Mouse (Mus musculus) heart, postnatal 4 days (tissue): ENCODE data around the gene 1700012B09Rik. TPM values are rescaled to one million over a fixed set of nuclear protein-coding genes. Genes with fewer than 3 reads are reported as not detected.
A peak's percentile ranks its signal among the peaks of the same experiment; 100 is the strongest.

Source experiments
- DNase-seq: peaks from one replicate; pipeline ENCODE4 v3.0.0; 2021
- total RNA-seq, 2 experiments: library from RNA; stranded (reverse); gene quantifications; 2 replicates each; pipeline ENCODE4 v1.2.3; 2021

Gene 1700012B09Rik
- not detected for total RNA-seq

DNA sequence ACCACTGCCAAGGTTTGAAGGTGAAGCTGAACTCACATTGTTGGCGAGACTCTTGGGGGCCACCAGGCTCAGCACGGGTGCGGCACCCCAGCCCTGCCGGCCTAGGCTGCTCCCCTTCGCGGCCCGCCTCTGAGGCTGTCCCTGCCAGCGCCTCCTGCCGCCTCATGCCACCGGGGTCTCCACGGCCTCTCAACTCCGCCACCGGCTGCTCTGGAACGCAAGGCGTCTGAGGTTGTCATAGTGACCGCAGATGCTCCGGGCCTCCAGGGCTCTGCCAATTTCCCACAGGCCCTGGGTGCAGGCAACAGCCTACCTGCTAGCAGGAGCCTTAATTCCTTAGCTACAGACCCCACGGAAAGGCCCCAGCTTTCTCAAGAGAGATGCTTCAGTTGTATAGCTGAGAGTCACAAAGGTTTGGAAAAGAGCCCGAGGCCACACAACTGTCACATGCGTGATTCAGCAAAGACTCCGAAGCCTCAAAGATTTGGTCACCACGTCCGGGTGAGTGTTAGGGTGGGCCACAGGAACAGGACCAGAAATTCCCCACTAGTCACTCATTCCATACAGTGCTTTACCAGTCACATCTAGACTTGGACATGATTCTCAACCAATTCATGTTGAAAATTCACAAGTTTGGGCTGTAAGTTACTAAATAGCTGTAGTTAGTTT is at the start of gene 1700012B09Rik:
Gene 1700012B09Rik, minus strand, starts transcription at position 228 of the 669 bp plus-strand sequence.
- DNase-seq, result no peak

DNA sequence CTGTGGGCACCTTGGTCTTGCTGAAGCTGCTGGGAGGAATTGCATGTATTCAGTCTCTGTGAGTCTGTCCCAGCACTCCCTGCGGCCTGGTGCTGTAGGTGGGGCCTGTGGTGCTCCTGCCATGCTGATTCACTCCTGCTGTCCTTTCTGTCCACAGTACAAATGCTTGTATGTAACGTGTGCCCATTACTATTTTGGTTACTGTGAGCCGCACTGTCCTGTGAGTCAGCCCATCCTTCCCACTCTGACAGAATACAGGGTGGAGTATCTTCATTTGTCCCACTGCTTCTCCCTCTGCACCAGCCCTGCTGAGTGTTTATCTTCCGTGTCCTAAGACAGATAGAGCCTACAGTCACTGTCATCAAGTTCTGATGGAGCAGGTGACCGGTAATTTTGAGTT is 39.3 kb upstream of the 1700012B09Rik start:
- DNase-seq, result no peak

DNA sequence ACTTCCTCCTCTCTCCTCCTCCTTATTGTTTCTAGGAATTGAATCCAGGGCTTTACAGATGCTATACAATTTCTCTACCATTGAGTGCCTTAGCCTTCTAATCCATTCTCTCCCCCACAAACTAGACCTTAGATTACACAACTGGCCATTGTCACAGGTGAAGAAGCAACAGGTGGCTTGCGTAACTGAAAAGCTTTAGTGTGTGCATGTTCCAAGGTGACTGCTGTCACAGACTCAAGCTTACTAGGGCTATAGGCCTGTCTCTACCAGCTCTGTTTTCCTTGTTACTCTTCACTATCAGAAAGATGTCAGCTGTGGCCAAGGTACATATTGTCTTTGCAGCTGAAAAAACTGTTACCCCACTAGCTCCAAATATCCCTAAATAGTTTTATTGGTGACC is 36.0 kb upstream of the 1700012B09Rik start:
- DNase-seq, result no peak

DNA sequence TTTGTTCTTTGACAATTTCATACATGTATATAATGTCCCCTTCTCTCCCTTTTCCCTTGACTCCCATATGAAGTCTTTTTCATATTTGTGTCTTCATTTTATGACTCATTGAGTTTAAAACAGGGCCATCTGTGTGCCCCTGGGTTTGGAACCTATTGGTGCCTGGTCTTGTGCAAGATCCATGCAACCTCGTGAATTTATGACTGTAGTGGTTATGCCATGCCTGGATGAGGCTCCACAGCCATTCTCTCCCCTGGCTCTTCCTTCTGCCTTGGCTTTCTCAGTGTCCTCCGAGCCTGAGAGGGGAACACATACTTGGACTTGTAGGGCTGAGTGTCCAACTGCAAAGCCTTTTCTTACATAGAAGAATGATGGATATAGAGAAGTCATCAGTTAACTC is 34.9 kb upstream of the 1700012B09Rik start:
- DNase-seq, result no peak

DNA sequence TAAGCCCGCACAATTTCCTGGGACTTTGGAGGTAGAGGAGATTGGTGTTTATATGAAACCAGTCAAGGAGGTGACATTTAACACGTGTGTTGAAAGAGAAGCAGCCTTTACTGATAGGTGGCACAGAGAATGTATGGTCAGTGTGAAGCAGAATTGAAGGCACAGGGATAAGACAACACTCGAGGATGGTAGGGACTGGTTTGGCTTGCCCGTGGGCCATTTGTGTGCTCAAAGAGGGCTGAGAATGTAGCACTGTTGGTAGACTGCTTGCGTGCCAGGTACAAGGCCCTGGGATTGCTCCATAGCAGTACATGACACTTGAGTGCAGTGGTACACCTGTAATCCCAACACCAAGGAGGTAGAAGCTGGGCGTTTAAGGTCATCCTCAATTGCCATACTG is 16.5 kb upstream of the 1700012B09Rik start:
- DNase-seq, result no peak

DNA sequence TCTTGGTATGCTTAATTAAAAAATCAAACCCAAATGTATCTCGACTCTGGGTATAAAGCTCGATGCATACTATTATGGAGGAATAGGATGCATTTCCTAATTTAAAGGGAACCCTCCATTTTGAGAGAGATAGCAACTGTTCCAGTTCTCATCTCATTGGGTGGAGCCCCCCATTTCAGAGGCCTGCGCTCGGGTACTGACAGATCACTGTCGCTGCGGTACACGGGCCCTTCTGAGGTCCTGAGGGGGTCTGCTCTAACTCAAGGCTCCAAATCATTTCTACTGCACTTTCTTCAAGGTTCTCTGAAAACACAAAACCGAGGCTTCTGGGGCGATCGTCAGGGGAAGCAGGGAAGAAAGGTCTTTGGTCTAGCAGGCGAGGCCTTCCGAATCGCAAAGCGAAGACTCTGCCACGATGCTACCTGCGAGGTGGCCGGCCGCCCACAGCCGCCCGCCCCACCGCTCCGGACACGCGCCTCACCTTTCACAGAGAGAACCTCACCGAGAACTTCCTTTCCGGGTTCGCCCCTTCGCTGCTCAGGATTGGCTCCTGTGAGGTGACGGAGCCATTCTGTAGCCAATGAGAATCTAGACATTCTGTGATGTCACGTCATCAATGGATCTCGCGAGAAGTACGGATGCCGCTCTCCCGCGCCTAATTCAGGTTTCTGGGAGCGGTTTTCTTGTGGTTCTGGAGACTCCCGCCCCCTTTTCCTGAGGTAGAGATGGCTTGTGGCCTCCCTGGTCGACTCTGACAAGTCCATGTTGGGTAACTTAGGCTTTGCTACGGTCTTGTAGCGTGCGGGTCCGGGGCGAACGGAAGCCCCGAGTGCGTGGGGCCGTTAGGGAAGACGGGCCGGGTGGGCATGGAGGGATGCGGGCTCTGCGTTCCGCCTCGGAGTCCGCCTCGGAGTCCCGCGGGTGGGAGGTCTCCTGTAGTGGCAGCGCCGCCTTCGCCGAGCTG is 13.5 kb upstream of the 1700012B09Rik start, which contains the start of the genes Mre11a and Ankrd49:
Gene Mre11a, plus strand, starts transcription at position 616 of the 964 bp plus-strand sequence.
Gene Ankrd49, minus strand, starts transcription at position 818 of the 964 bp plus-strand sequence.
- peak; percentile 93 for DNase-seq

DNA sequence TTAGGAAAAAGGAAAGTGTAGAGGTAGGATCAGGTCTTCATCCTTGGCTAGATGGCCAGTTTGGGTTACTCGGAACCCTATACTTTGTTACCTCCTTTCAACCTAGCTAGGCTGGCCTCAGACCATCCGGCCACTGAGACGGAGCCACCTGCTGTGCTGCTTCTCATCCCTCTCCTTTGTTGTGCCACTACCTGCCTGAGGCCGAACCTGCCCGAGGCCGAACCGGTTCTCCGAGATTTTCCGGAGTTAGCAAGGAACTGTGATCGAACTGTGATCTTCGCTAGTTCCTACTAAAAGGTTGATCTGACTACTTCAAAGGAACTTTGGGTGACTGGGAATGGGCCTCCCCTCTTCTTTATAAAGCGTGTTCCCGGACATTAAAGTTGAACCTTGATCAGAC is 7.5 kb upstream of the 1700012B09Rik start:
- DNase-seq, result no peak

DNA sequence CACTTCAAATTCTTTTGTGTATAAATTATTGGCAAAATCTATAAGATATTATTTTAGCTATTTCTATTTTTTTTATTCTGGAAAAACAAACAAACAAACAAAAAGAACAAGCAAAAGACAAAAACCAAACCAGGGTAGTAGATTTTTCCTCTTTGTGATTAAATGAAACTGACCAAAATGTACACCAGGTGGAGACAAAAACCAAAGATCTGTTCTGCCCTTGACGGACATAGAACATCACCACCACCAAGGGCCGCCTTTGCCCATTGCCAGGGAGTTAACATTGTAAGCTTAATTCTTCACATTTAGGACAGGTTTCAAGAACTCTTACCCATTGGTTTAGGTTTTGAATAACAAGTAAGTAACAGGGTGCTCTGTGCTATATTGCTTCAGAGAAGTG is 3.0 kb upstream of the 1700012B09Rik start:
- no peak for DNase-seq

DNA sequence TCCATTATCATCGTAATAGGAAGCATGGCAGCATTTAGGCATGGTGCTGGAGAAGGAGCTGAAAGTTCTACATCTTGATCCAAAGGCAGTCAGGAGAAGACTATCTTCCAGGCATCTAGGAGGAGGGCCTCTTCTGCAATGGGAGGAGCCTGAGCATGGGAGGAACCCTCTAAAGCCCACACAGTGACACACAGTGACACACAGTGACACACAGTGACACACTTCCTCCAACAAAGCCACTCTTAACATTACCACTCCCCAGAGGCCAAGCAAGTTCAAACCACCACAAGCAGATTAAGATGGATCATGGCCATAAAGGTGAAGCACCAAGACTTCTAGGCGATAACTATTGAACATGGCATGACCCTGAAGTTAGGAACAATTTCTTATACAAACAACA is 1.2 kb upstream of the 1700012B09Rik start:
- no peak for DNase-seq

DNA sequence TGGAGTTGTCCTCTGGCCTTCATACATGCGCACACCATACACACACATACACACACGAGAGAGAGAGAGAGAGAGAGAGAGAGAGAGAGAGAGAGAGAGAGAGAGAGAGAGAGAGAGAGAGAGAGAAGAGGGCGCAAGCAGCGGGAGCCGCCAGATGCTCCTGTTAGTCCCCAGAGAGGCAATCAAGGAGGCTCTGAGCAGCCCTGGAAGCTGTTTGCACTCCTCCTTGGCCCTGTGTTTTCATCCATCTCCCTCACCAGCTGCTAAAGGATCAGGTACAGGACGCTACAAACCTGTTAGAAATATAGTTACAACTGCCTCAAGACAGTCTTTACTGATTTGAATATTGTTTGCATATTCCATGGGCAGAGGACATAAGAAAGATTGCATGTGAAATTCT is 1.0 kb downstream of the 1700012B09Rik start:
- no peak for DNase-seq

DNA sequence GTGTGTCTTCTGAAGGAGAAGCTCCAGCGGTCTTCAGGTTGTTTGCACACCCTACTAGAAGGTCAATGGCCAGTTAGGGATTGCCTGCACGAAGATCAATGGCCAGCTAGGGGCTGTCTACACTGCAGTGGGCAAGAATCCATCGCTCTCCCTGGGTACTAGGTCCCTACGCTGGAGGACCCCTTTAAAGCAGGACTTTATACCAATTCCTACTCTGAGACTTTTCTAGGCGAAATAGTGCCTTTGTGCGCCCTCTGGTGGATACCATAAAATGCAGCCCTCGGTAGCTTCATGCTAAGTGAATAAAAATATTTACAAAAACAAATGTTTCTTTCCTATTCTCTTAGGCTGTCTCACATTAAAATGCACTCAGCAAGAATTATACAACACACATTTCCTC is 6.1 kb downstream of the 1700012B09Rik start:
- DNase-seq, result peak; percentile 60

DNA sequence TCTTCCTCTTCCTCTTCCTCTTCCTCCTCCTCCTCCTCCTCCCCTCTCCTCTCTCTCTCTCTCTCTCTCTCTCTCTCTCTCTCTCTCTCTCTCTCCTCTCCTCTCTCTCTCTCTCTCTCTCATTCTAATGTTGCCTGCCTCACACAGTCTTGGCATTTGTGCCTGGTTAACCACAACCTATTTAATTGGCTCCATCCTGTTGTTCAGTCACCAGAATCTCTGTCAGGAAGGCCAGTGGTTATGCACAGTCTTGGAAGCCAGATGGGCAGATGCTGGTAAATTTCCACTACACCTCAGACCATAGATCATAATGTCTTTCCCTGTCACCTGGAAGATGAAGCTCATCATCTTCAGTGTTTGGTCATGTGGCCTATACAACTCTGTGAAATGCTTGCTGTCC is 11.6 kb downstream of the 1700012B09Rik start:
- no peak for DNase-seq

DNA sequence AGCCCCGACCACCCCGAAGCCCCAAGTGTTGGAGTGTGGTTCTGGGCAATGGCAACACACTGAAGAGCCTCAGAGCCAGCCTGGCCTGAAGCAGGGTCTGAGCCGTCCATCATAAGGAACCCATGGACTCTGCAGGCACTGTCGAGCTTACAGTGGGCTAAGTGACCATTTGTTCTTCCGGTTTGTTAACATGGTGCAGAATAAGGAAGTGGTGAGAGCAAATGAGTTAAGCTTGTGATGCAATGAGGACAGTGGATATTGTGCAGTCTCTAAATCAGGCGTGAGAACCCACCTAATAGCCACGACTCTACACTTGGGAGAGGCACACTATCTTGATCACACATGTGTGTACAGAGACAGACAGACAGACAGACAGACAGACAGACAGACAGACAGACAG is 12.2 kb downstream of the 1700012B09Rik start:
- no peak for DNase-seq

DNA sequence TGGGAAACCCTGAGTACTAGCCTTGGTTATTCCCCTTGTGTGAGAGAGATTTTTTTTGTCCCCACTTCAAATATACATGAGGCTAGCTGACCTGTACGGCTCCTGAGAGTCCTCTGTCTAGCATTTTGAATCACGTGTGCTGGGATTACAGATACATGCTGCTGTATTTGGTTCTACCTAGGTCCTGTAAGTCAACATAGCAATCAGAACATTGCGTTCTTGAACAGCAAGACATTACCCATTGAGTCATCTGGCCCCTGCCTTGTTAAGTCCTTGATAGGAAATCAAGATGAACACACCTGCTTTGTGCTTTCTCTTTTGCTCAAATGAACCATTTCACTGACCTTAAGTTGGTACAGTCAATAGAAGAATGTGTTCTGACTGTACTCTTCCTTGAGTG is 16.4 kb downstream of the 1700012B09Rik start:
- DNase-seq, result no peak

DNA sequence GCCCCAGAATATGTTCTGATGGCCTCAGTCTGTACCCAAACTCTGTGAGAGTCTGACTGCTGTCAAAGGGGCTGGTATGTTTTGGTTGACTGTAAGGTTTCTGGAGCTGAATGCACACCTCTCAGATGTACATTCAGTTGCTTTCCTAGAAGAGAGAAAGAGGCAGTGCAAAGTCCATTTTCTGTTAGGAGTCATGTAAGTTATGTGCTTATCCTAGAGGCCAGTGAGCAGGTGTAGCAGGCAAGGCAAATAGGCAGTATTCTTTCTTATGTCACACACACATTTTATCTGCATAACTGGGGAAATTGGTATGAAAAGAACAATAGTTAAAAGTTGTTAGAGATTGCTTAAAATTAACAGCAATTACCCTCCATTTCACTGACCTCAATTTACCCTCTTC is 16.9 kb downstream of the 1700012B09Rik start:
- no peak for DNase-seq

DNA sequence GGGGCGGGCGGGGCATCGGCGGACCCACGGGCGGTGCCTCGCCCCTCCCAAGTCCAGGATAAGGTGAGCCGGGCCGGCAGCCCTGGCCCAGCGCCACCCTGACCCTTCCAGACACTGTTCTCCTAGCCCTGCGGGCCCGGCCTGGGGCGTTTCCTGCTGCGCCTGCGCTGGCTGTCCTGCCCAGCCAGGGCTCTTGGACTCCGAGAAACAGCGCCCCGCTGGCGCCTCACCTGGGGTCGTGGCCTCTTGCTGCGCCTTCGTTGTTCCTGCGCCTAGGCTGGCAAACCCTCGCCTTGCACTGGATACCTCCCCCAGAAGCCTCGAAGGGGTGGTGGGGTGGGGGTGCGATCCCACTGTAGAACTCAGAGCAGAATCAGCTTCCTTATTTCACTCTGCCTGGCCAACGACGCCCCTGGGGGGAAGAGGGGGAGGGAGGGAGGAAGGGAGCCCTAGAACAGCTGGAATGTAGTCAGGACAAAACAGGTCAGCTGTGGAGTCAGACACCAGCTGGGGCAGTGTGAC is 18.8 kb downstream of the 1700012B09Rik start, which contains the start of gene Fut4:
Gene Fut4, minus strand, starts transcription at position 393 of the 522 bp plus-strand sequence.
- peak; percentile 64 for DNase-seq

DNA sequence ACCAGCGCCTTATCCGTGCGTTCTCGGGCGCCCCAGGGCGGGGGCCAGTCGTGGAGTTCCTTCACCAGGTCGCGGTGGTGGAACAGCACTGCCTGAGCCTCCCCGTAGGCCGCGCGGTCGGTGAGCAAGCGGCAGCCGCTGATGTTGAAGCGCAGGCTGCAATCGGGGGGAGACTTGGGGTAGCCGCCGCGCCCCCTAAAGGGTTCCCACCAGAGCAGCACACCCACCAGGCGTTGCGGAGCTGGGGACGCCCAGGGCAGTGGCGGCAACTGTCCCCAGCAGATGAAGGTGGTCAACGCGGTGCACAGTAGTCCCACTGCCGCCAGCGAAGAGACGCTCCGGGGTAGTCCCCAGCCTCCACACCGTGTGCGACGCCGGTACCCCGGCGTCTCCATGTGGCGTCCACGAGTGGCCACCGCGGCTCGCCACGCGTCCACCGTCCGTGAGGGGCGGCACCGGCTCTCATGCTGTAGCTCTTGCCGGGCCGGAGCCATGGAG is 19.3 kb downstream of the 1700012B09Rik start:
- DNase-seq, result peak; percentile 27

DNA sequence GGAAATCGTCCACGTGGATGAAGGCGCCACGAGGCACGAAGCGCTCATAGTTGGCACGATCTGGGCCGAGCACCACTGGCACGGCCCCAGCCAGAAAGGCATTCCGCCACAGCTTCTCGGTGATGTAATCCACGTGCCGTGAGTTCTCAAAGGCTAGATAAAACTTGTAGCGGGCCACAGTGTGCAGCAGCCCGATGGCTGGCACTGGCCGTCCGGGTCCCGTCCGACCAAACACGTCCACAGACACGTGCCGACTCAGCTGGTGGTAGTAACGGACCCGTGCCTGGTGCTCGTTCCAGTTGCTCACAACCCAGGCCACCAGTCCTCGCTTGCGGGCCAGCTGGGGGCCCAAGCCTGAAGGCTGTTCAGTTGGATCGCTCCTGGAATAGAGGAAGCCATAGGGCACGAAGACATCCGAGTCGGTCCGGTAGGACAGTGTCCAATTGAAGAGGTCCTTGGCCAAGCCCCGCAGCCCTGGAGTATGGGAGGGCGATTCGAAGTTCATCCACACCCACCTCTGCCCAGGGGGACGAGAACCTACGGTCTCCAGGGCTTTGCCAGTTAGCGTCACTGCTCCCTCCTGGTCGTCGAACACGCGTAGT is 19.8 kb downstream of the 1700012B09Rik start:
- peak; percentile 28 for DNase-seq

DNA sequence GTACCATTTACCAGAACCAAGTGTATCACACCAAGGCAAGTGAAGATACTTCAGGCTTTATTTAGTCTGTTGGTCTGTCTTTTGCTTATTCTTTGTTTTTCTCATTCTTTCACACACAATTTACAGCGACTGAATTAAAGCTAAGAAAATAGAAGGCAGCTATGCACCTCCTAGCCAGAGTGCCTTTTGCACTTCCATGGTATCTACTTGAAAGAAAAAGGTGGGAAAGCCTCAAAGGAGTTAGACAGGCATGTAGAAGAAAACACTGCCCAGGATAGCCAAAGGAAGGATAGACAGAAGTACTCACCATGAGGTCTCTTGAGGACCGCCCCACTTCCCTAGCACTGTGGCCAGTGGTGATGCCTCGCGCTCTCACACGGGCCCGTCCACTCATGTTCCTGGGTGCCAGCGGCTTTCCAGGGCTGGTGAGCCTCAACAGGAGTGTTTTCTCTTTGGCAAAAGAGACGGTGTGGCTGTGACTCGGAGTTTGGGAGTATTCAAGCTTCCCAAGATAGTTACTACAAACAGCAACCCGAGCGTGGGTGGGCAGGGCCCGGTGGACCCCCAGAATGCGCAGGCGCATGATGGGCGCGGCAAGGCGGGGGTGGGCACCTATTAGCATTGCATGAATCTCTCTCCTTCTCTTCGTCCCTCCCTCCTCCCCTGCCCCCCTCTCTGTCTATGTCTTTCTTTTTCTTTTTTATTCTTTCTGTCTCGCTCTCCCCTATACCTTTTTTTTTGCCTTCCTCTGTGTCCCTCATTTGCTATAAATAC is 30.5 kb downstream of the 1700012B09Rik start, which contains the start of gene Piwil4:
Gene Piwil4, minus strand, starts transcription at position 583 of the 774 bp plus-strand sequence.
- no peak for DNase-seq

DNA sequence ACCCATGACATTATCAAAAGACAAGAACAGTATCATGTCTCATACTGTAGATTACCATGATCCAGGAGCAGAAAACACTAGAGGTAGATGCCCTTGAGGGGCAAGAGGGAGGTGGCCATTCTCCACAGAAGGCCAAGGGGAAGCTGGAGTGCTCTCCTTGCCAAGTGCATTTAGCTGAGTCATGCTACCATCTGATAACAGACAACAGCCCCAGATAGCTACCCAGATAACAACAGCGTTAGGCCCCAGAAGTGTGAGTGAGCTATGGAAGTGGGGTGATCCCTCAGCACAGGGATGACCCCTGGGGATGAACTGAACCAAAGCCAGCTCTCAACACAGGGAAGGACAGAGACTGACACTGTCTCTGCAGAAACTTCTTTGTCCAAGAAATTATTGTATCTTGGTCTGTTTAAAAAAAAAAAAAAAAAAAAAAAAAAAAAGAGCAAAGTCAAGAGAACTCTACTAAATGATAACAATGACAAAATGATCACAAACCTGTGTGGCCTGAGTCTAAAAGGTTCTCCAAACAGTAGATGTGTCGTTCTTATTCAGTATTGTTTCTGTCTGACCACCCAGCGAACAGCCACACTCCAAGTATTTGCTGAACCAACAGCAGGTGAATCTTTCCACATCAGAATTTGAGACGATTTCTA is 31.2 kb downstream of the 1700012B09Rik start:
- no peak for DNase-seq

DNA sequence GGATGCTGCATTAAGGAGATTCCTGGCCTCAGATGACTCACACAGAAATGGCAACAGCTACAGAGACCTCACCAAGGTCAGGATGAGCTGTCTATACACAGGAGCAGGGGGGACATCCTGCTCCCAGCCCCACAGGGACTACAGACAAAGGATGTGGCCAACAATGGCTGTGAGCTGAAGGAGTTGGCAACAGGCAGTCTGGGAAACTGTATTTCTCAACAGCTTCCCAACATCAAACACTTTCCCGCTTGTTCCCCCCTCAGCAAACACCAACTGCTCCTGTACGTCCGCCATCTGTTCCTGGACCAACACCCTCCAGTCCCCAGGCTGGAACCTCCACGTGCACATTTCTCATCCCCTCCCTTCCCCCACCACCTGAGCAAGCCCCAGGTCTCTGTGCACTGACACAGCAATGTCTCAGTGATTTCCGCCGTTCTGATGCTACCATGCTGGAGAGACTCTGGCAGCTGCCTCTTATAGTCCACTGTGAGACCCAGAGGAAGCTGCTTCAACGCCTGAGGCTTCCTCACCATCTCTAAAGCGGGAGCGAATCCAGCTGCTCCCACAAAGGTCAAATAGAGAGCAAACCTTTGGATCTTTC is 39.8 kb downstream of the 1700012B09Rik start:
- peak; percentile 21 for DNase-seq
